Mouse (Mus musculus) G1E (cell line): Measurements from ENCODE around the gene Calhm1.

Source experiments
- CTCF ChIP-seq: IDR thresholded peaks from 2 replicates; pipeline ENCODE4 v1.5.1; 2012; ENCODE audit warnings: low read depth, low read length, inconsistent platforms, mixed read lengths
- GATA1 ChIP-seq: IDR thresholded peaks from 2 replicates; pipeline ENCODE4 v1.6.1; 2012; ENCODE audit warnings: borderline replicate concordance, low read length, inconsistent platforms, mixed read lengths
- POLR2AphosphoS5 ChIP-seq: IDR thresholded peaks from 2 replicates; pipeline ENCODE4 v1.6.1; 2012; ENCODE audit warnings: low read depth, low read length, inconsistent platforms; ENCODE audit not compliant: insufficient replicate concordance
- TAL1 ChIP-seq: conservative IDR thresholded peaks from 2 replicates; pipeline ENCODE4 v1.6.1; 2012; ENCODE audit warnings: low read depth, low read length, inconsistent platforms, mixed read lengths

DNA sequence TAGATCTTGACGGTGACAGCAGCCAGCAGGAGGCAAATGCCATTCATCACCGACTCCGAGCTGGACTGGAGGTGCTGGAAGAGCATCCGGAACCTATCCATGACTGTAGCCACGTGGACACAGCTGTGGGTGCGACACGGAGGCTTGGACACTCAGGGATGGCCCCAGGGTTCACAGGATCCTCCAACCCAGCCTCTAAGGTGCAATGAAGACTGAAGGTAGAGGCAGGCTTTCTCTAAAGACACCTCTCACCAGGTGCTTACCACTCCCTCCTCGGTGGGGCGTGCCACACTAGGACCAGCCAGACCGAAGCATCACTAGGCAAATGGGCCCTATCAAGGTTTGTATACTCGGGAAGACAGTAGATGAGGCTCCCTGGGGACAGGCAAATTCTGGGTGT, 13.6 kb upstream of the Calhm1 start, which contains the start of gene Calhm3:
- TF ChIP-seq CTCF (no peak), TAL1 (no peak), POLR2AphosphoS5 (no peak), GATA1 (no peak)
